ENCODE assay signal across 22 mouse cellular contexts in the genomic region with DNA sequence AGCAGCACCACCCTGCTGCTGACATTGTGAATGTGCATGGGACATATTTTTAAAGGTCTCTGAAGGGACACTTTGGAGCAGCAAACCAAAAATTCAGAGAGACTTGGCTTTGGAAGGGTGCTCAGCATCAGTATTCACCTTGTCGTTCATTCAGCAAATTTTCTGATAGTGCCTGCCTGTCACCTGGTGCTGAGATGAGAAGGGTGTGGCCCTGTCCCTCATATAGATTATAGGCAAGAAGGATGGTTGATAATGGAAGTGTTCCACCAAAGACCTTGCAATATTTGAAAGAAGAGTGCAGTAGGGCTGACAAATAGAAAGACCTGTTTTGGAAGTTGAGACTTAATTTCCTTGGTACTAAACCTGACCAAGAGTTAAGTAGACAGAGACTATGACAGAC.
DNase-seq lines count a peak whose midpoint lies in the region; ATAC-seq and TF ChIP-seq lines count a peak whose summit lies in the region.
"Had no signal": no experiment of that assay in that cellular context is flagged by ENCODE, and none has a peak within 500 bp of the region (broad histone marks: within the 10 kb centered on the region; RNA-seq: fewer than 3 reads in every experiment).

No protein-coding gene starts in this region.

- H3K4me2 ChIP-seq in liver, embryonic 13.5 days: no peak overlapping the region
- no peak overlapping the region for H3K4me2 ChIP-seq in liver, embryonic 11.5 days

- WGBS in liver, embryonic 13.5 days (ENCODE audit: insufficient replicate concordance): 58% methylated on average over 1 of the region's 1 CpGs
- 71% methylated on average over 1 of the region's 1 CpGs for WGBS in liver, embryonic 11.5 days
- WGBS in olfactory bulb, adult 2 months: 96% methylated on average over 1 of the region's 1 CpGs

- peaks cover 15% of the 10 kb centered on the region for H3K4me1 ChIP-seq in liver, embryonic 13.5 days (replicated peaks)
- H3K4me1 ChIP-seq in liver, embryonic 11.5 days (replicated peaks; ENCODE audit: control insufficient read depth, insufficient read depth, low read length): no peaks in the 10 kb centered on the region
- H3K4me1 ChIP-seq in olfactory bulb, adult 2 months (ENCODE audit: control insufficient read depth, insufficient read depth, low read length): peaks cover 8% of the 10 kb centered on the region; the same call in 1 of the 2 replicates

- no peaks in the 10 kb centered on the region for H3K9me3 ChIP-seq in liver, embryonic 13.5 days (replicated peaks)
- H3K9me3 ChIP-seq in liver, embryonic 11.5 days (ENCODE audit: control insufficient read depth, low read length): no peaks in the 10 kb centered on the region
- H3K9me3 ChIP-seq: G1E had no signal

- H3K36me3 ChIP-seq in liver, embryonic 13.5 days: peaks cover 3% of the 10 kb centered on the region; the same call in 1 of the 2 replicates
- H3K36me3 ChIP-seq in liver, embryonic 11.5 days (ENCODE audit: control insufficient read depth, insufficient read depth, low read length): no peaks in the 10 kb centered on the region

- no peaks in the 10 kb centered on the region for H3K27me3 ChIP-seq in liver, embryonic 13.5 days
- H3K27me3 ChIP-seq in liver, embryonic 11.5 days (replicated peaks; ENCODE audit: control insufficient read depth, insufficient read depth, low read length): 0 out of 2 replicates have a peak, but pooled peaks cover 2% of the 10 kb centered on the region
- H3K27me3 ChIP-seq: CH12.LX had no signal

- H3K9ac ChIP-seq in liver, embryonic 13.5 days: no peak overlapping the region
- no peak overlapping the region for H3K9ac ChIP-seq in liver, embryonic 11.5 days (ENCODE audit: low read depth, low read length)

- H3K27ac ChIP-seq in liver, embryonic 13.5 days: no peak overlapping the region
- no peak overlapping the region for H3K27ac ChIP-seq in liver, embryonic 11.5 days (ENCODE audit: low read depth, low read length)
- H3K27ac ChIP-seq in olfactory bulb, adult 2 months (ENCODE audit: insufficient read depth, low read depth, low read length): 0 out of 2 replicates have a peak overlapping the region, but pooled peaks have one; percentile 26

- peak; percentile 51; the same call in 1 of the 2 replicates for ATAC-seq in liver, embryonic 13.5 days (ENCODE audit: low read depth)
- no peak for ATAC-seq in liver, embryonic 11.5 days (replicated peaks; ENCODE audit: low FRiP score)
- ATAC-seq in erythroblast, adult 5-6 weeks (replicated peaks; ENCODE audit: low FRiP score, poor library complexity, severe bottlenecking): peak; percentile 55
- peak; percentile 52; the same call in 1 of the 2 replicates for ATAC-seq in erythroid progenitor cell, adult 5-6 weeks (replicated peaks; ENCODE audit: low FRiP score, poor library complexity, severe bottlenecking)
- ATAC-seq: activated CD4-positive, CD25-positive, alpha-beta regulatory T cell, adult 4 months; CD4-positive, CD25-positive, alpha-beta regulatory T cell, adult 4 months; Patski had no signal

- TF ChIP-seq POLR2A in olfactory bulb, adult 2 months (IDR thresholded peaks at IDR 0.05; ENCODE audit: insufficient read depth, low read depth, low read length): no peak

- DNase-seq in liver, embryonic 13.5 days: no peak
- DNase-seq in liver, embryonic 11.5 days (ENCODE audit: low spot score): no peak
- DNase-seq in lung, postnatal 36 days: no peak
- no peak for DNase-seq in adrenal gland, adult 8-10 months
- DNase-seq in lung, adult 18-20 months: no peak
- DNase-seq: adrenal gland, adult 2 months; adrenal gland, postnatal 10 days; adrenal gland, postnatal 14 days; adrenal gland, postnatal 25 days; adrenal gland, postnatal 36 days; B cell, adult 2 months; cerebellum, adult 11 months; cerebellum, adult 11-12 months; cerebellum, adult 18-20 months had no signal

- no peak overlapping the region for H3K4me3 ChIP-seq in liver, embryonic 13.5 days (replicated peaks)
- no peak overlapping the region for H3K4me3 ChIP-seq in liver, embryonic 11.5 days (ENCODE audit: low read depth, low read length)
- H3K4me3 ChIP-seq in olfactory bulb, adult 2 months (ENCODE audit: insufficient read depth, low read depth, low read length): no peak overlapping the region

- no peak for TF ChIP-seq CTCF in olfactory bulb, adult 2 months (IDR thresholded peaks at IDR 0.05; ENCODE audit: insufficient read depth, low read depth, low read length)
